Mouse (Mus musculus) thymus, adult 2 months (tissue): Measurements from ENCODE around the gene Dcx.

Source experiments
- CTCF ChIP-seq: fragments of 200-500 bp; IDR thresholded peaks from 2 replicates; pipeline ENCODE4 v1.5.1; 2012; ENCODE audit warnings: mild to moderate bottlenecking, control low read depth, low read length, moderate library complexity, borderline replicate concordance; ENCODE audit not compliant: control insufficient read depth, poor library complexity, insufficient read depth; ENCODE audit errors: extremely low read depth
- POLR2A ChIP-seq: fragments of 200-500 bp; IDR thresholded peaks from 2 replicates; pipeline ENCODE4 v1.6.1; 2012; ENCODE audit warnings: mild to moderate bottlenecking, low read length, control low read depth, moderate library complexity; ENCODE audit not compliant: control insufficient read depth, poor library complexity, insufficient read depth; ENCODE audit errors: extremely low read depth

- no peak for TF ChIP-seq CTCF
- TF ChIP-seq POLR2A: no peak
Measured at GRCm38 (mm10) chrX:143906699-143907471, 26.2 kb downstream of the Dcx start.
